Mouse (Mus musculus): Measurements from ENCODE around the gene Acaa1a. TPM values are rescaled to one million over a fixed set of nuclear protein-coding genes. Genes with fewer than 3 reads are reported as not detected.

Acaa1a gene
- polyA plus RNA-seq (2014; fragmentation: Nextera tagmentation; extraction: Ambion mirVana) = 95.4 and 100 TPM in 2 replicates

- H3K27ac ChIP-seq (ENCODE audit: low read depth, low read length) = peak within 1 kb of the TSS; percentile 55; the same call in 1 of the 2 replicates
- no peaks in the 10 kb centered on the region for H3K27me3 ChIP-seq (ENCODE audit: control insufficient read depth, insufficient read depth, low read length)
- peak within 1 kb of the TSS; percentile 37 for H3K9ac ChIP-seq (replicated peaks; ENCODE audit: low read depth, low read length)
- H3K4me1 ChIP-seq (ENCODE audit: control insufficient read depth, insufficient read depth, low read length) = peaks cover 14% of the 10 kb centered on the region
- no peak for ATAC-seq (ENCODE audit: low read depth)
- H3K36me3 ChIP-seq (ENCODE audit: control insufficient read depth, insufficient read depth, low read length) = peaks cover 12% of the 10 kb centered on the region
- WGBS = under 1% methylated on average over 43 of the region's 43 CpGs
- H3K4me3 ChIP-seq (ENCODE audit: low read depth, low read length) = peak within 1 kb of the TSS; percentile 74
- peak within 1 kb of the TSS; percentile 66 for H3K4me2 ChIP-seq (ENCODE audit: low read depth, low read length)
- H3K9me3 ChIP-seq (ENCODE audit: control insufficient read depth, low read length) = no peaks in the 10 kb centered on the region
These were observed at the start of gene Acaa1a for GRCm38 (mm10) chr9:119339558-119340211. TSS of gene Acaa1a (plus strand) at chr9:119339676.

GRCm38 (mm10) chr9:119290791-119291190 is 48.7 kb upstream of the Acaa1a start:
- Histone ChIP-seq H3K4me2 (ENCODE audit: low read depth, low read length) (no peak overlapping the region), H3K4me3 (ENCODE audit: low read depth, low read length) (no peak overlapping the region), H3K27me3 (ENCODE audit: control insufficient read depth, insufficient read depth, low read length) (no peaks in the 10 kb centered on the region), H3K4me1 (ENCODE audit: control insufficient read depth, insufficient read depth, low read length) (no peaks in the 10 kb centered on the region), H3K9ac (replicated peaks; ENCODE audit: low read depth, low read length) (no peak overlapping the region), H3K36me3 (ENCODE audit: control insufficient read depth, insufficient read depth, low read length) (0 out of 2 replicates have a peak, but pooled peaks cover 3% of the 10 kb centered on the region), H3K9me3 (ENCODE audit: control insufficient read depth, low read length) (no peaks in the 10 kb centered on the region), H3K27ac (ENCODE audit: low read depth, low read length) (no peak overlapping the region)
- 91% methylated on average over 3 of the region's 3 CpGs for WGBS
- no peak for ATAC-seq (ENCODE audit: low read depth)

- no peak overlapping the region for H3K9ac ChIP-seq (replicated peaks; ENCODE audit: low read depth, low read length)
- 88% methylated on average over 6 of the region's 6 CpGs for WGBS
- ATAC-seq (ENCODE audit: low read depth) = no peak
- no peak overlapping the region for H3K27ac ChIP-seq (ENCODE audit: low read depth, low read length)
- no peaks in the 10 kb centered on the region for H3K9me3 ChIP-seq (ENCODE audit: control insufficient read depth, low read length)
- H3K4me1 ChIP-seq (ENCODE audit: control insufficient read depth, insufficient read depth, low read length) = no peaks in the 10 kb centered on the region
- H3K4me2 ChIP-seq (ENCODE audit: low read depth, low read length) = no peak overlapping the region
- H3K36me3 ChIP-seq (ENCODE audit: control insufficient read depth, insufficient read depth, low read length) = no peaks in the 10 kb centered on the region
- no peaks in the 10 kb centered on the region for H3K27me3 ChIP-seq (ENCODE audit: control insufficient read depth, insufficient read depth, low read length)
- no peak overlapping the region for H3K4me3 ChIP-seq (ENCODE audit: low read depth, low read length)
These were observed 41.8 kb upstream of the Acaa1a start for GRCm38 (mm10) chr9:119297696-119298095.

GRCm38 (mm10) chr9:119298563-119298962 is 40.9 kb upstream of the Acaa1a start:
- no peak for ATAC-seq (ENCODE audit: low read depth)
- Histone ChIP-seq H3K27me3 (ENCODE audit: control insufficient read depth, insufficient read depth, low read length) (no peaks in the 10 kb centered on the region), H3K9ac (replicated peaks; ENCODE audit: low read depth, low read length) (no peak overlapping the region), H3K4me2 (ENCODE audit: low read depth, low read length) (no peak overlapping the region), H3K27ac (ENCODE audit: low read depth, low read length) (no peak overlapping the region), H3K4me3 (ENCODE audit: low read depth, low read length) (no peak overlapping the region), H3K36me3 (ENCODE audit: control insufficient read depth, insufficient read depth, low read length) (no peaks in the 10 kb centered on the region), H3K9me3 (ENCODE audit: control insufficient read depth, low read length) (no peaks in the 10 kb centered on the region), H3K4me1 (ENCODE audit: control insufficient read depth, insufficient read depth, low read length) (no peaks in the 10 kb centered on the region)
- WGBS = 88% methylated on average over 3 of the region's 3 CpGs

- no peaks in the 10 kb centered on the region for H3K9me3 ChIP-seq (ENCODE audit: control insufficient read depth, low read length)
- no peak overlapping the region for H3K4me3 ChIP-seq (ENCODE audit: low read depth, low read length)
- H3K27me3 ChIP-seq (ENCODE audit: control insufficient read depth, insufficient read depth, low read length) = no peaks in the 10 kb centered on the region
- WGBS = 94% methylated on average over 7 of the region's 7 CpGs
- H3K36me3 ChIP-seq (ENCODE audit: control insufficient read depth, insufficient read depth, low read length) = no peaks in the 10 kb centered on the region
- no peak overlapping the region for H3K4me2 ChIP-seq (ENCODE audit: low read depth, low read length)
- no peak for ATAC-seq (ENCODE audit: low read depth)
- no peak overlapping the region for H3K27ac ChIP-seq (ENCODE audit: low read depth, low read length)
- no peak overlapping the region for H3K9ac ChIP-seq (replicated peaks; ENCODE audit: low read depth, low read length)
- H3K4me1 ChIP-seq (ENCODE audit: control insufficient read depth, insufficient read depth, low read length) = no peaks in the 10 kb centered on the region
These were observed 33.6 kb upstream of the Acaa1a start for GRCm38 (mm10) chr9:119305863-119306262.

GRCm38 (mm10) chr9:119309067-119309466 is 30.4 kb upstream of the Acaa1a start:
- 86% methylated on average over 1 of the region's 1 CpGs for WGBS
- no peaks in the 10 kb centered on the region for H3K9me3 ChIP-seq (ENCODE audit: control insufficient read depth, low read length)
- H3K36me3 ChIP-seq (ENCODE audit: control insufficient read depth, insufficient read depth, low read length) = no peaks in the 10 kb centered on the region
- H3K27me3 ChIP-seq (ENCODE audit: control insufficient read depth, insufficient read depth, low read length) = no peaks in the 10 kb centered on the region
- no peak overlapping the region for H3K4me2 ChIP-seq (ENCODE audit: low read depth, low read length)
- H3K4me3 ChIP-seq (ENCODE audit: low read depth, low read length) = no peak overlapping the region
- no peak overlapping the region for H3K9ac ChIP-seq (replicated peaks; ENCODE audit: low read depth, low read length)
- H3K27ac ChIP-seq (ENCODE audit: low read depth, low read length) = no peak overlapping the region
- ATAC-seq (ENCODE audit: low read depth) = no peak
- no peaks in the 10 kb centered on the region for H3K4me1 ChIP-seq (ENCODE audit: control insufficient read depth, insufficient read depth, low read length)

GRCm38 (mm10) chr9:119313096-119313495 is 26.4 kb upstream of the Acaa1a start:
- Histone ChIP-seq H3K9me3 (ENCODE audit: control insufficient read depth, low read length) (no peaks in the 10 kb centered on the region), H3K36me3 (ENCODE audit: control insufficient read depth, insufficient read depth, low read length) (no peaks in the 10 kb centered on the region), H3K9ac (replicated peaks; ENCODE audit: low read depth, low read length) (no peak overlapping the region), H3K4me1 (ENCODE audit: control insufficient read depth, insufficient read depth, low read length) (no peaks in the 10 kb centered on the region), H3K4me3 (ENCODE audit: low read depth, low read length) (no peak overlapping the region), H3K27me3 (ENCODE audit: control insufficient read depth, insufficient read depth, low read length) (no peaks in the 10 kb centered on the region), H3K27ac (ENCODE audit: low read depth, low read length) (no peak overlapping the region), H3K4me2 (ENCODE audit: low read depth, low read length) (no peak overlapping the region)
- ATAC-seq (ENCODE audit: low read depth) = no peak
- 88% methylated on average over 10 of the region's 10 CpGs for WGBS

GRCm38 (mm10) chr9:119318891-119319290 is 20.6 kb upstream of the Acaa1a start:
- ATAC-seq (ENCODE audit: low read depth) = no peak
- WGBS = 95% methylated on average over 1 of the region's 1 CpGs
- H3K4me2 ChIP-seq (ENCODE audit: low read depth, low read length) = no peak overlapping the region
- H3K4me1 ChIP-seq (ENCODE audit: control insufficient read depth, insufficient read depth, low read length) = peaks cover 11% of the 10 kb centered on the region; the same call in 1 of the 2 replicates
- H3K9ac ChIP-seq (replicated peaks; ENCODE audit: low read depth, low read length) = no peak overlapping the region
- no peak overlapping the region for H3K27ac ChIP-seq (ENCODE audit: low read depth, low read length)
- H3K9me3 ChIP-seq (ENCODE audit: control insufficient read depth, low read length) = no peaks in the 10 kb centered on the region
- no peak overlapping the region for H3K4me3 ChIP-seq (ENCODE audit: low read depth, low read length)
- H3K36me3 ChIP-seq (ENCODE audit: control insufficient read depth, insufficient read depth, low read length) = no peaks in the 10 kb centered on the region
- peaks cover 4% of the 10 kb centered on the region; the same call in 1 of the 2 replicates for H3K27me3 ChIP-seq (ENCODE audit: control insufficient read depth, insufficient read depth, low read length)

- 91% methylated on average over 7 of the region's 7 CpGs for whole genome bisulfite sequencing
- H3K4me3 ChIP-seq (ENCODE audit: low read depth, low read length) = no peak overlapping the region
- no peak for ATAC-seq (ENCODE audit: low read depth)
These were observed 19.0 kb upstream of the Acaa1a start for GRCm38 (mm10) chr9:119320446-119320845.

More at GRCm38 (mm10) chr9:119320446-119320845, 19.0 kb upstream of the Acaa1a start:
- no peaks in the 10 kb centered on the region for H3K36me3 ChIP-seq (ENCODE audit: control insufficient read depth, insufficient read depth, low read length)
- H3K4me1 ChIP-seq (ENCODE audit: control insufficient read depth, insufficient read depth, low read length) = peaks cover 11% of the 10 kb centered on the region; the same call in 1 of the 2 replicates
- H3K9me3 ChIP-seq (ENCODE audit: control insufficient read depth, low read length) = no peaks in the 10 kb centered on the region
- H3K27me3 ChIP-seq (ENCODE audit: control insufficient read depth, insufficient read depth, low read length) = peaks cover 4% of the 10 kb centered on the region; the same call in 1 of the 2 replicates
- no peak overlapping the region for H3K9ac ChIP-seq (replicated peaks; ENCODE audit: low read depth, low read length)
- H3K27ac ChIP-seq (ENCODE audit: low read depth, low read length) = no peak overlapping the region
- peak overlapping the region; percentile 74 for H3K4me2 ChIP-seq (ENCODE audit: low read depth, low read length)

All from neural tube, embryonic 14.5 days (tissue).